In the genomic region with DNA sequence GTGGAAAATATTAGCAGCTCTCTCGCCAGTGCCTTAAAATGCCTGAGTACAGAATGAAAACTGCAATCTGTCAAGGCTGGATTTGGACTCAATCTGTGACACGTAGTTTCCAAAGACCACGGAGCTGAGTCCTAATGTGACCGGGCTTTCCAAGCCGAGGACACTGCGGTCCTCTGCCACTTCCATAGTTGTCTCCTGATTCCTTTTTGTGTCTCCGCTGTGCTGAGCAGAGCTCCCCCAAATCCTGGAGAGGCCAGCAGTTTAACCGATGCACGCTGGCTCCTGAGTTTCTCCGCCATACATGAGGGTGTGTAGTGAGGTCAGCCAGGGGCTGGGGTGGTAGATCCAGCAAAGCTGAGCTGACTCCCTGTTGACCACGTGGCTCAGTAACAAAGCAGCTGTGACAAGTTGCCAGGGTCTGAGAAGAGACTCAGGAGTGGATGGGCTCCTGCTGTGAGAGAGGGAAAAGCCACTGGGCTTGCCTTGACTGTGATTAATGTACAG, we compare ENCODE assay signal across 8 mouse cellular contexts. TPM values are rescaled to one million over a fixed set of nuclear protein-coding genes. Genes with fewer than 3 reads are reported as not detected.
A peak's percentile ranks its signal among the peaks of the same experiment; 100 is the strongest.
DNase-seq lines count a peak whose midpoint lies in the region; ATAC-seq lines count a peak whose summit lies in the region.

No protein-coding gene starts in this region.

- DNase-seq in kidney, adult 18-20 months: no peak
- DNase-seq in brain, adult 2 months (ENCODE audit: low read depth, low spot score): peak; percentile 21
- peak; percentile 76 to 82 for DNase-seq in heart, postnatal 10 days
- DNase-seq in mesoderm, embryonic 11.5 days (ENCODE audit: low read depth, low spot score): peak; percentile 51
- no peak for DNase-seq in yolk sac, embryonic 10.5 days (ENCODE audit: low spot score)
- no peak for DNase-seq in forebrain, embryonic 11.5 days (ENCODE audit: low spot score)
- DNase-seq in layer of hippocampus, adult 11-12 months (ENCODE audit: low spot score): no peak

- H3K4me1 ChIP-seq in kidney, embryonic 14.5 days (ENCODE audit: control insufficient read depth, insufficient read depth, low read length): peaks cover 14% of the 10 kb centered on the region
- H3K4me1 ChIP-seq in forebrain, embryonic 11.5 days (replicated peaks; ENCODE audit: control insufficient read depth, insufficient read depth, low read length): peaks cover 6% of the 10 kb centered on the region; the same call in 1 of the 2 replicates

- no peaks in the 10 kb centered on the region for H3K27me3 ChIP-seq in kidney, embryonic 14.5 days (ENCODE audit: control insufficient read depth, insufficient read depth, low read length)
- H3K27me3 ChIP-seq in forebrain, embryonic 11.5 days (ENCODE audit: control insufficient read depth, insufficient read depth, low read length): no peaks in the 10 kb centered on the region

- H3K4me2 ChIP-seq in kidney, embryonic 14.5 days (replicated peaks; ENCODE audit: low read depth, low read length): no peak overlapping the region
- no peak overlapping the region for H3K4me2 ChIP-seq in forebrain, embryonic 11.5 days (ENCODE audit: low read depth, low read length, severe bottlenecking)

- no peaks in the 10 kb centered on the region for H3K36me3 ChIP-seq in kidney, embryonic 14.5 days (ENCODE audit: control insufficient read depth, insufficient read depth, low read length)
- H3K36me3 ChIP-seq in forebrain, embryonic 11.5 days (ENCODE audit: control insufficient read depth, insufficient read depth, low read length): no peaks in the 10 kb centered on the region

- H3K4me3 ChIP-seq in kidney, embryonic 14.5 days (ENCODE audit: low read length): no peak overlapping the region
- no peak overlapping the region for H3K4me3 ChIP-seq in forebrain, embryonic 11.5 days (ENCODE audit: low read depth, low read length)

- no peaks in the 10 kb centered on the region for H3K9me3 ChIP-seq in kidney, embryonic 14.5 days (ENCODE audit: control insufficient read depth, low read length)
- H3K9me3 ChIP-seq in forebrain, embryonic 11.5 days (ENCODE audit: control insufficient read depth, low read length): no peaks in the 10 kb centered on the region

- peak; percentile 36; the same call in 1 of the 2 replicates for ATAC-seq in kidney, embryonic 14.5 days (ENCODE audit: low FRiP score, low TSS enrichment)
- ATAC-seq in forebrain, embryonic 11.5 days (replicated peaks; ENCODE audit: low FRiP score): no peak

- no peak overlapping the region for H3K27ac ChIP-seq in kidney, embryonic 14.5 days (ENCODE audit: low read depth, low read length)
- no peak overlapping the region for H3K27ac ChIP-seq in forebrain, embryonic 11.5 days (ENCODE audit: low read depth, low read length)

- intact Hi-C loops in heart, postnatal 10 days (cut with DNase I): no loop called here

- WGBS in kidney, embryonic 14.5 days: 55% methylated on average over 11 of the region's 11 CpGs
- WGBS in forebrain, embryonic 11.5 days: 67% methylated on average over 11 of the region's 11 CpGs

- peak overlapping the region; percentile 28; the same call in 1 of the 2 replicates for H3K9ac ChIP-seq in kidney, embryonic 14.5 days (ENCODE audit: low read depth, low read length)
- H3K9ac ChIP-seq in forebrain, embryonic 11.5 days (ENCODE audit: low read length): no peak overlapping the region

RNA-seq across cellular contexts. Expression of gene Plpp1, which starts 45.0 kb away (rescaled TPM):
- 61.9 and 63.6 TPM in 2 replicates for polyA plus RNA-seq in kidney, embryonic 14.5 days (2014; fragmentation: Nextera tagmentation; extraction: Ambion mirVana)
- 10 to 100 TPM; 89.0 to 90.0 TPM for total RNA-seq in heart, postnatal 10 days (2021)
- 16.1 and 16.2 TPM in 2 replicates for polyA plus RNA-seq in forebrain, embryonic 11.5 days (2014; fragmentation: Nextera tagmentation; extraction: Ambion mirVana)

Comparison
In these comparisons a context has a peak if more than half of its experiments do, and no peak if none do; other contexts are left out.
1. DNase-seq: peak in brain, adult 2 months (single experiment), heart, postnatal 10 days (2 of 2) and mesoderm, embryonic 11.5 days (single experiment); none in kidney, adult 18-20 months (single experiment), yolk sac, embryonic 10.5 days (single experiment), forebrain, embryonic 11.5 days (single experiment) and layer of hippocampus, adult 11-12 months (single experiment).